ENCODE assay signal across 13 mouse cellular contexts in the genomic region with DNA sequence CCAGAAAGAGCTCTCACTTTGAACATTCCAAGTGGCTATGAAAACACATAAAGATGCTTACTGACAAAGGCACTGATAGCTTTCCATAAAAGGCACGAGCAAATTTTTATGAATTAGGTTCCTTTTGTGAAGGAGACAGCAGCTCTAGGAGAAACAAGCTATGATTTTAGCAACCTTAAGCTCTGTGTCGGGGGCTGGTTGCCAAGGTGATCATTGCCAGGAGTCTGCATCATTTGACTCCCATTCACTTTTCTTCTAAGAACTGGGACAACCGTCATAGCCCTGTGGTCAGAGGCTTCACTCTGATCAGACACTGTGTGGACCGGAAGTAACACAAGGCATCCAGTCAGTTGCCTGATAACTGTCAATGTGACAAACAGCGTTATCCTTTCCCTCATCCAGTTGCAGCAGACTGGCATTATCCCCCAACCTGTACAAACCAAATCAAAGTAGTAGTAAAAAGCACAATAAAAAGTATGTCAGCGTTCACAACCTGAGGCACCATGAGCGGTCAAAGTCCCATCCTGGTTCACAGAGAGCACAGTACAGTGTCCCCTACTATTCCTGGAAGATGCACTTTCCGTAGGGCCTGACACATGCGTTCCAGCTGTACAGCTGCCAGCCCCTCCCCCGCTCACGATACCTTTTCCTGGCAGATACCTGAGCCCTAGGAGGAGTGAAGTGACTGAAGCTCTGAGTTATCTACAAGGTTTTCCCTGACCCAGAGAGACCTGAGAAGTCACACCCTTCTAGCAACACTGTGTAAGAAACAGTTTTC.
DNase-seq lines count a peak whose midpoint lies in the region; ATAC-seq and TF ChIP-seq lines count a peak whose summit lies in the region.
"Had no signal": no experiment of that assay in that cellular context is flagged by ENCODE, and none has a peak within 500 bp of the region (broad histone marks: within the 10 kb centered on the region; RNA-seq: fewer than 3 reads in every experiment).

No protein-coding gene starts in this region.

- intact Hi-C loops in heart, postnatal 25 days (cut with DNase I) = no loop called here

- no peak for TF ChIP-seq CTCF in forebrain, postnatal 0 days (IDR thresholded peaks at IDR 0.05; ENCODE audit: low read depth)

- 66% methylated on average over 11 of the region's 11 CpGs for WGBS in forebrain, postnatal 0 days
- 91% methylated on average over 11 of the region's 11 CpGs for WGBS in forebrain, embryonic 10.5 days

- peak overlapping the region; percentile 15; the same call in 1 of the 2 replicates for H3K27ac ChIP-seq in forebrain, postnatal 0 days (ENCODE audit: low read depth, low read length)
- no peak overlapping the region for H3K27ac ChIP-seq in forebrain, embryonic 10.5 days
- H3K27ac ChIP-seq: kidney, postnatal 0 days; neural tube, embryonic 12.5 days had no signal

- no peak overlapping the region for H3K4me2 ChIP-seq in forebrain, postnatal 0 days (ENCODE audit: low read depth)
- H3K4me2 ChIP-seq: neural tube, embryonic 12.5 days had no signal

- no peaks in the 10 kb centered on the region for H3K27me3 ChIP-seq in forebrain, postnatal 0 days (ENCODE audit: insufficient read depth, low read length)
- H3K27me3 ChIP-seq in forebrain, embryonic 10.5 days (ENCODE audit: poor library complexity, severe bottlenecking) = no peaks in the 10 kb centered on the region
- H3K27me3 ChIP-seq: neural tube, embryonic 12.5 days had no signal

- peak; percentile 66 for ATAC-seq in forebrain, postnatal 0 days
- ATAC-seq: liver, postnatal 0 days had no signal

- H3K4me1 ChIP-seq in forebrain, postnatal 0 days (ENCODE audit: insufficient read depth) = peaks cover 5% of the 10 kb centered on the region
- H3K4me1 ChIP-seq in forebrain, embryonic 10.5 days = peaks cover 19% of the 10 kb centered on the region

- no peak overlapping the region for H3K9ac ChIP-seq in forebrain, postnatal 0 days
- H3K9ac ChIP-seq: liver, postnatal 0 days; neural tube, embryonic 12.5 days had no signal

- DNase-seq in forebrain, postnatal 0 days = peak; percentile 45
- DNase-seq in forebrain, embryonic 10.5 days (ENCODE audit: extremely low spot score, low spot score) = no peak
- peak; percentile 36 to 73 for DNase-seq in kidney, adult 8-10 months
- no peak for DNase-seq in kidney, postnatal 10 days
- DNase-seq in brain, adult 2 months (ENCODE audit: low read depth, low spot score) = peak; percentile 73
- DNase-seq in heart, postnatal 25 days (ENCODE audit: low spot score) = peak; percentile 22
- no peak for DNase-seq in layer of hippocampus, adult 11-12 months (ENCODE audit: low spot score)
- DNase-seq in spleen, adult 12 weeks (ENCODE audit: low spot score) = no peak
- DNase-seq: B cell, adult 2 months; liver, postnatal 0 days had no signal

- no peaks in the 10 kb centered on the region for H3K36me3 ChIP-seq in forebrain, postnatal 0 days (ENCODE audit: insufficient read depth)
- no peaks in the 10 kb centered on the region for H3K36me3 ChIP-seq in forebrain, embryonic 10.5 days (replicated peaks)

- H3K4me3 ChIP-seq in forebrain, postnatal 0 days (ENCODE audit: low read depth, low read length) = no peak overlapping the region
- H3K4me3 ChIP-seq in forebrain, embryonic 10.5 days = no peak overlapping the region
- H3K4me3 ChIP-seq: erythroblast, embryonic 14.5 days; neural tube, embryonic 12.5 days had no signal

- no peaks in the 10 kb centered on the region for H3K9me3 ChIP-seq in forebrain, postnatal 0 days (ENCODE audit: low read length)
- H3K9me3 ChIP-seq in forebrain, embryonic 10.5 days = no peaks in the 10 kb centered on the region
- H3K9me3 ChIP-seq: neural tube, embryonic 12.5 days had no signal

Comparison
In these comparisons a context has a peak if more than half of its experiments do, and no peak if none do; other contexts are left out.
1. DNase-seq: peak in forebrain, postnatal 0 days (single experiment), kidney, adult 8-10 months (2 of 2), brain, adult 2 months (single experiment) and heart, postnatal 25 days (single experiment); none in forebrain, embryonic 10.5 days (single experiment), kidney, postnatal 10 days (single experiment), layer of hippocampus, adult 11-12 months (single experiment) and spleen, adult 12 weeks (single experiment).